Mouse (Mus musculus) activated CD4-positive, CD25-positive, alpha-beta regulatory T cell, adult 4 months (primary cell): ENCODE results near the gene 4931400O07Rik. TPM values are rescaled to one million over a fixed set of nuclear protein-coding genes. Genes with fewer than 3 reads are reported as not detected.

ENCODE experiments used
- ATAC-seq: one replicate; pipeline ENCODE4 v1.8.0; 2017
- polyA plus RNA-seq, 2 experiments: library from polyadenylated mRNA; unstranded; fragments of 100-300 nt; shearing (Covaris generic); gene quantifications; one replicate each; pipeline ENCODE4 v1.2.1; 2017

4931400O07Rik gene
- not detected for polyA plus RNA-seq

GRCm38 (mm10) chrX:62467691-62468090, at the start of gene 4931400O07Rik:
Gene 4931400O07Rik (plus strand): TSS chrX:62467991.
- ATAC-seq = no peak

Other genes starting within 250 kb of the 4931400O07Rik start
- not detected for gene 4933402E13Rik, start 184.5 kb upstream of the 4931400O07Rik start, polyA plus RNA-seq